Mouse (Mus musculus): ENCODE data around the gene Gm10198. TPM values are rescaled to one million over a fixed set of nuclear protein-coding genes. Genes with fewer than 3 reads are reported as not detected.

Gm10198 gene
- polyA plus RNA-seq, 1 experiment from 2014 or later, result not detected

DNA sequence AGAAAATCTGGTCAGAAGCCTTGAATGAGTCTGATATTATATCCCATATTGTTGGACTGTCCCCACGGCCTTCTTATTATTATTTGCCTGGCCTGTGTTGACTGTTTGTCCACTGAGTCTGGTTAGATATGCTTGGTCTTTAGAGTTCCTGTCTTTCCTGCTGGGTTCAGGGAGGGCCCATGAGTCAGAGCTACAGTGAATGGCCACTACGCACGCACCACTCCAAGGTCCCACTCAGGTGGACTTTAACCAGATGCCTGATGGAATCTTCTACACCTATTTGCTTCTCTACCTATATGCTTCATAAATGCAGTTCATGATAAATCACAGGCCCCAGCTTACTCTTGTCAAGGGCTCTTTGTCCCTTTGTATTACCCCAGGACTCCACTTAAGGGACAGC, 29.8 kb downstream of the Gm10198 start:
- H3K27ac ChIP-seq (replicated peaks; ENCODE audit: low read depth, low read length), result no peak overlapping the region
- 94% methylated on average over 3 of the region's 3 CpGs for WGBS
- no peak overlapping the region for H3K4me3 ChIP-seq (ENCODE audit: low read depth, low read length)
- H3K4me2 ChIP-seq (ENCODE audit: low read depth, severe bottlenecking), result no peak overlapping the region
- H3K27me3 ChIP-seq (ENCODE audit: control insufficient read depth, insufficient read depth, low read length), result no peaks in the 10 kb centered on the region
- DNase-seq (ENCODE audit: low spot score) (no peak), ATAC-seq (ENCODE audit: insufficient number of reproducible peaks, low FRiP score, low TSS enrichment, low read depth) (no peak)
- H3K4me1 ChIP-seq (ENCODE audit: control insufficient read depth, insufficient read depth, low read length), result no peaks in the 10 kb centered on the region
- H3K9me3 ChIP-seq (ENCODE audit: control insufficient read depth, low read length), result no peaks in the 10 kb centered on the region
- H3K36me3 ChIP-seq (ENCODE audit: control insufficient read depth, insufficient read depth, low read length), result no peaks in the 10 kb centered on the region
- no peak overlapping the region for H3K9ac ChIP-seq (ENCODE audit: low read length)

- Histone ChIP-seq H3K9me3 (ENCODE audit: control insufficient read depth, low read length) (no peaks in the 10 kb centered on the region), H3K36me3 (ENCODE audit: control insufficient read depth, insufficient read depth, low read length) (no peaks in the 10 kb centered on the region), H3K4me1 (ENCODE audit: control insufficient read depth, insufficient read depth, low read length) (no peaks in the 10 kb centered on the region), H3K9ac (ENCODE audit: low read length) (no peak overlapping the region), H3K4me3 (ENCODE audit: low read depth, low read length) (no peak overlapping the region), H3K27ac (replicated peaks; ENCODE audit: low read depth, low read length) (no peak overlapping the region), H3K4me2 (ENCODE audit: low read depth, severe bottlenecking) (no peak overlapping the region), H3K27me3 (ENCODE audit: control insufficient read depth, insufficient read depth, low read length) (no peaks in the 10 kb centered on the region)
- ATAC-seq (ENCODE audit: insufficient number of reproducible peaks, low FRiP score, low TSS enrichment, low read depth) (no peak), DNase-seq (ENCODE audit: low spot score) (no peak)
- 86% methylated on average over 7 of the region's 7 CpGs for WGBS
Observed at GRCm38 (mm10) chr13:111623112-111623511, 30.5 kb downstream of the Gm10198 start.

GRCm38 (mm10) chr13:111624115-111624514, 31.5 kb downstream of the Gm10198 start:
- Histone ChIP-seq H3K27me3 (ENCODE audit: control insufficient read depth, insufficient read depth, low read length) (no peaks in the 10 kb centered on the region), H3K4me2 (ENCODE audit: low read depth, severe bottlenecking) (no peak overlapping the region), H3K36me3 (ENCODE audit: control insufficient read depth, insufficient read depth, low read length) (no peaks in the 10 kb centered on the region), H3K9me3 (ENCODE audit: control insufficient read depth, low read length) (no peaks in the 10 kb centered on the region), H3K9ac (ENCODE audit: low read length) (no peak overlapping the region), H3K4me1 (ENCODE audit: control insufficient read depth, insufficient read depth, low read length) (no peaks in the 10 kb centered on the region), H3K27ac (replicated peaks; ENCODE audit: low read depth, low read length) (no peak overlapping the region), H3K4me3 (ENCODE audit: low read depth, low read length) (no peak overlapping the region)
- no peak for ATAC-seq (ENCODE audit: insufficient number of reproducible peaks, low FRiP score, low TSS enrichment, low read depth)
- 83% methylated on average over 6 of the region's 6 CpGs for WGBS
- DNase-seq (ENCODE audit: low spot score), result no peak

GRCm38 (mm10) chr13:111634163-111635160, 41.9 kb downstream of the Gm10198 start:
- no peak overlapping the region for H3K9ac ChIP-seq (ENCODE audit: low read length)
- H3K4me1 ChIP-seq (ENCODE audit: control insufficient read depth, insufficient read depth, low read length), result no peaks in the 10 kb centered on the region
- ATAC-seq (ENCODE audit: insufficient number of reproducible peaks, low FRiP score, low TSS enrichment, low read depth) (no peak), DNase-seq (ENCODE audit: low spot score) (no peak)
- no peaks in the 10 kb centered on the region for H3K27me3 ChIP-seq (ENCODE audit: control insufficient read depth, insufficient read depth, low read length)
- H3K27ac ChIP-seq (replicated peaks; ENCODE audit: low read depth, low read length), result no peak overlapping the region
- H3K4me2 ChIP-seq (ENCODE audit: low read depth, severe bottlenecking), result no peak overlapping the region
- 86% methylated on average over 16 of the region's 16 CpGs for WGBS
- H3K4me3 ChIP-seq (ENCODE audit: low read depth, low read length), result no peak overlapping the region
- H3K9me3 ChIP-seq (ENCODE audit: control insufficient read depth, low read length), result no peaks in the 10 kb centered on the region
- H3K36me3 ChIP-seq (ENCODE audit: control insufficient read depth, insufficient read depth, low read length), result no peaks in the 10 kb centered on the region

DNA sequence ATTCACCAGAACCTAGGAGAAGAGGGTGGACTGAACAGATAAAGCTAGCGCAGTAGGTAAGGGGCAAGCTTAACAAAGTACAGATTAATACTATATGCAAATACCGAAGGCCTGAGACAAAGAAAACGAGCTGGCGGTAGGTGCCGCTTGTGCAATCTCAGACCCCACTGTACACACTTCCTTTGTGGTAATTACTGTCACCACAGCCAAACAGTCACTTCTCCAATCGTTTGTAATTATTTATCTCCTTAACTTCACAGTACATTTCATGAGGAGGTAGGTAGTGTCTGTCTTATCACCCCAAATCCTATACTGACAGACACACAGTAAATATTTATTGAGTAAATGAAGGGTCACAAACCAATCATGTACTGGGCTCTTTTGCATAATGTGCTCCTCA, 47.7 kb downstream of the Gm10198 start:
- DNase-seq (ENCODE audit: low spot score) (no peak), ATAC-seq (ENCODE audit: insufficient number of reproducible peaks, low FRiP score, low TSS enrichment, low read depth) (no peak)
- no peak overlapping the region for H3K4me2 ChIP-seq (ENCODE audit: low read depth, severe bottlenecking)
- 94% methylated on average over 6 of the region's 6 CpGs for WGBS
- no peak overlapping the region for H3K27ac ChIP-seq (replicated peaks; ENCODE audit: low read depth, low read length)
- H3K4me1 ChIP-seq (ENCODE audit: control insufficient read depth, insufficient read depth, low read length), result no peaks in the 10 kb centered on the region
- no peaks in the 10 kb centered on the region for H3K9me3 ChIP-seq (ENCODE audit: control insufficient read depth, low read length)
- H3K9ac ChIP-seq (ENCODE audit: low read length), result no peak overlapping the region
- no peak overlapping the region for H3K4me3 ChIP-seq (ENCODE audit: low read depth, low read length)
- no peaks in the 10 kb centered on the region for H3K36me3 ChIP-seq (ENCODE audit: control insufficient read depth, insufficient read depth, low read length)
- no peaks in the 10 kb centered on the region for H3K27me3 ChIP-seq (ENCODE audit: control insufficient read depth, insufficient read depth, low read length)

Other genes with a start within 250 kb of the Gm10198 start
- gene Gpbp1, start 102.7 kb upstream of the Gm10198 start, polyA plus RNA-seq (2014; fragmentation: Nextera tagmentation; extraction: Ambion mirVana), result 127 and 131 TPM in 2 replicates
- not detected in 2 replicates for gene Gm49496, start 42.8 kb upstream of the Gm10198 start, polyA plus RNA-seq (2014; fragmentation: Nextera tagmentation; extraction: Ambion mirVana)
- gene Mier3, start 88.2 kb downstream of the Gm10198 start, polyA plus RNA-seq (2014; fragmentation: Nextera tagmentation; extraction: Ambion mirVana), result 26.6 and 29.4 TPM in 2 replicates
- 14.2 and 15.5 TPM in 2 replicates for gene Map3k1, start 216.2 kb downstream of the Gm10198 start, polyA plus RNA-seq (2014; fragmentation: Nextera tagmentation; extraction: Ambion mirVana)